Mouse (Mus musculus) heart, postnatal 14 days (tissue): ENCODE data around the gene Lmf2. TPM values are rescaled to one million over a fixed set of nuclear protein-coding genes. Genes with fewer than 3 reads are reported as not detected.

Experiments
- DNase-seq, 2 experiments: peaks; one replicate each; pipeline ENCODE4 v3.0.0; 2021 to 2022
- intact Hi-C: fragments of 180-260 bp; cut with DNase I; formaldehyde crosslinking; loops from one replicate; pipeline ENCODE4 v1.15.1; 2025
- total RNA-seq, 2 experiments: library from RNA; stranded (reverse); gene quantifications; 2 replicates each; pipeline ENCODE4 v1.2.3; 2021

Lmf2 gene
- total RNA-seq, 2 experiments from 2014 or later: 33.1 to 38.3 TPM

GRCm38 (mm10) chr15:89373762-89374248, 18.3 kb upstream of the Lmf2 start, which contains the start of gene Sco2:
Sco2 (minus strand) TSS chr15:89373846.
- intact Hi-C loops: loop anchor here (2.0 to 5.0 kb wide), 3 partner anchors 17 to 213 kb away; partner anchors contain the start of gene Sbf1
- DNase-seq: peak; percentile 95 to 98

GRCm38 (mm10) chr15:89373027-89373761, 17.7 kb upstream of the Lmf2 start:
- intact Hi-C loops: loop anchor here (2.0 to 5.0 kb wide), 3 partner anchors 16 to 214 kb away; partner anchors contain the start of gene Sbf1
- DNase-seq: peak; percentile 86 to 87

GRCm38 (mm10) chr15:89372536-89372935, 17.1 kb upstream of the Lmf2 start:
- no peak for DNase-seq
- intact Hi-C loops: loop anchor here (2.0 to 5.0 kb wide), 3 partner anchors 16 to 215 kb away; partner anchors contain the start of gene Sbf1

GRCm38 (mm10) chr15:89372068-89372467, 16.6 kb upstream of the Lmf2 start:
- no peak for DNase-seq
- intact Hi-C loops: loop anchor here (2.0 to 5.0 kb wide), 3 partner anchors 15 to 215 kb away; partner anchors contain the start of gene Sbf1

GRCm38 (mm10) chr15:89365141-89365551, 9.7 kb upstream of the Lmf2 start:
- intact Hi-C loops: no loop called here
- no peak for DNase-seq

- intact Hi-C loops: no loop called here
- DNase-seq: no peak
Observed at GRCm38 (mm10) chr15:89363051-89363450, 7.6 kb upstream of the Lmf2 start.

GRCm38 (mm10) chr15:89358784-89359183, 3.3 kb upstream of the Lmf2 start:
- DNase-seq: no peak
- intact Hi-C loops: loop anchor here (10.0 kb wide), 1 partner anchor 234 kb away; the partner anchor contains the start of genes Hdac10 and Tubgcp6

GRCm38 (mm10) chr15:89356372-89356771, 913 bp upstream of the Lmf2 start:
- DNase-seq: peak; percentile 58 to 68
- intact Hi-C loops: loop anchor here (2.0 to 10.0 kb wide), 2 partner anchors 16 to 232 kb away; partner anchors contain the start of genes Hdac10, Sco2 and Tubgcp6

- no peak for DNase-seq
- intact Hi-C loops: loop anchor here (2.0 to 10.0 kb wide), 2 partner anchors 40 to 230 kb away; partner anchors contain the start of genes Hdac10, Sbf1 and Tubgcp6
Observed at GRCm38 (mm10) chr15:89354455-89354854, 1.0 kb downstream of the Lmf2 start.

- intact Hi-C loops: loop anchor here (2.0 to 10.0 kb wide), 2 partner anchors 39 to 229 kb away; partner anchors contain the start of genes Hdac10, Sbf1 and Tubgcp6
- no peak for DNase-seq
Observed at GRCm38 (mm10) chr15:89353837-89354236, 1.6 kb downstream of the Lmf2 start.

GRCm38 (mm10) chr15:89352795-89353194, 2.7 kb downstream of the Lmf2 start:
- DNase-seq: no peak
- intact Hi-C loops: loop anchor here (10.0 kb wide), 1 partner anchor 228 kb away; the partner anchor contains the start of genes Hdac10 and Tubgcp6

- DNase-seq: no peak
- intact Hi-C loops: loop anchor here (10.0 kb wide), 1 partner anchor 227 kb away; the partner anchor contains the start of genes Hdac10 and Tubgcp6
Observed at GRCm38 (mm10) chr15:89352054-89352453, 3.4 kb downstream of the Lmf2 start.

- DNase-seq: no peak
- intact Hi-C loops: loop anchor here (10.0 kb wide), 1 partner anchor 227 kb away; the partner anchor contains the start of genes Hdac10 and Tubgcp6
Observed at GRCm38 (mm10) chr15:89351302-89351701, 4.2 kb downstream of the Lmf2 start.

GRCm38 (mm10) chr15:89350447-89350846, 5.0 kb downstream of the Lmf2 start:
- intact Hi-C loops: loop anchor here (10.0 kb wide), 1 partner anchor 226 kb away; the partner anchor contains the start of genes Hdac10 and Tubgcp6
- peak in 1 of 2 experiments; percentile 24 for DNase-seq

GRCm38 (mm10) chr15:89343325-89343724, 12.1 kb downstream of the Lmf2 start:
- intact Hi-C loops: no loop called here
- DNase-seq: no peak

GRCm38 (mm10) chr15:89341678-89342077, 13.8 kb downstream of the Lmf2 start:
- no peak for DNase-seq
- intact Hi-C loops: no loop called here

GRCm38 (mm10) chr15:89340136-89340535, 15.3 kb downstream of the Lmf2 start:
- DNase-seq: no peak
- intact Hi-C loops: no loop called here

GRCm38 (mm10) chr15:89339696-89340095, 15.8 kb downstream of the Lmf2 start:
- no peak for DNase-seq
- intact Hi-C loops: no loop called here

GRCm38 (mm10) chr15:89336422-89336821, 19.0 kb downstream of the Lmf2 start:
- DNase-seq: no peak
- intact Hi-C loops: no loop called here

- intact Hi-C loops: no loop called here
- DNase-seq: no peak
Observed at GRCm38 (mm10) chr15:89334774-89335537, 20.5 kb downstream of the Lmf2 start.
